Mouse (Mus musculus) cerebellum, postnatal 25 days (tissue): ENCODE measurements around the gene Tubgcp2.
A peak's percentile ranks its signal among the peaks of the same experiment; 100 is the strongest.

ENCODE experiments used
- DNase-seq, 2 experiments: peaks; one replicate each; pipeline ENCODE4 v3.0.0; 2021; ENCODE audit warnings: mixed read lengths in 2 of 2

The Tubgcp2 gene

DNA sequence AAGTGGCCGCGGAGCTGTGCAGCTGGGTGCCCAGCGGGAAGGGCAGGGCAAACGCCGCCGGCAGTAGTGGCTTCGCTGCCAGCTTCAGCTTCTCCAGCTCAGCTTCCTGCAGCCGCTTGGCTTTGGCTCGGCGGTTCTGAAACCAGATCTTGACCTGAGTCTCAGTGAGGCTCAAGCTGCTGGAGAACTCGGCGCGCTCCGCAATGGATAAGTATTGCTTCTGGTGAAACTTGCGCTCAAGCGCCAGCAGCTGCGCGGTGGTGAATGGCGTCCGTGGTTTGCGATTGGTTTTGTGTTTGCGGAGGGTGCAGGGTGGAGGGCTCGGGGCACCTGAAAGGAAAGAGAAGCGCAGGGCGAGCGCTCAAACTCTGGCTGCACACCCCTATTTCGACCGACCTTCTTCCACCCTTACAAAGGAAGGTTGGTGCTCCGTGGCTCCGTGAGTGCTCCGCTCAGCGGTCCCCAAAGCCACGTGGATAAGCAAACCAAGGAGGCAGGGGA, 11.4 kb upstream of the Tubgcp2 start:
- peak in 1 of 2 experiments; percentile 28 for DNase-seq

DNA sequence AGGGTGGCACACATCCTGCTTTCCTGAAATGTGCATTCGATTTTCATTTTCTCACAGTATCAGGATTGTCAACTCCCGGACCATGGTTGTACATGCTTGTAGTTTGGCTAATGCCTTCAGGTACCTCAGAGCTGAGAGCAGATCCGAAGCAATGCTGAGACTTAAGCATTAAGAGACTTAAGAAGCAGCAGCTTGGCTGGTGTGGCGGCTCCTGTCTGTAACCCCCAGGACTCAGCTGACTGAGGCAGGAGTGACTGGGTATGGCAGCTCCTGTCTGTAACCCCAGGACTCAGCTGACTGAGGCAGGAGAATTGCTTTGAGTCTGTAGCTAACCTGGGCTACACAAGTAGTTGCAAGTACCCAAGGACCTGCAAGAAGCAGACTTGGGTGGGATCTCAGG, 9.1 kb upstream of the Tubgcp2 start:
- DNase-seq: no peak

DNA sequence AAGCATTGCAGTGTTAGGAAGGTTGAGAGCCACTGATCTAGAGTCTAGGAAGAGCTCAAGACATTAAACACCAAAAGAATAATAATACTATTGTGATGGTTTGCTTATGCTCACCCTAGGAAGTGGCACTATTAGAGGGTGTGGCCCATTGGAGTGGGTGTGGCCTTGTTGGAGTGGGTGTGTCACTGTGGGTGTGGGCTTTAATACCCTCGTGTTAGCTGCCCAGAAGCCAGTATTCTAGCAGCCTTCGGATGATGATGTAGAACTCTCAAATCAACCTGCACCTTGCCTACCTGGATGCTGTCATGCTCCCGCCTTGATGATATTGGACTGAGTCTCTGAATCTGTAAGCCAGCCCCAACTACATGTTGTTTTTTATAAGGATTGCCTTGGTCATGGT, 6.3 kb upstream of the Tubgcp2 start:
- no peak for DNase-seq

DNA sequence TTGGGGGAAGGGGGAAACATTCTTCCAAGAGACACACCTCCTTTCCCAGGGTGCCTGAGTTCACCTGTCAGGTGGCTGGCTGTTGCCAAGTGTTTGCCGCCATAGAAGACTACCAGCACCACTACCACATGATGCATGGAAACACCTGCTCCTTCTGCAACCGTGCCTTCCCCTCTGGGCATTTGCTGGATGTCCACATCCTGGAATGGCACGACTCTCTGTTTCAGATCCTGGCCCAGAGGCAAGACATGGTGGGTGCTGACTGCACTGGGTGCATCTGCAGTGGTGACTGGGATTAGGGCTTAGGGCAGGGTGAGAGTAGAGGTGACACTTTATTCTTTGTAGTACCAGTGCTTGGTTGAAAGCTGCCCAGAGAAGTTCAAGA, 694 bp upstream of the Tubgcp2 start:
- no peak for DNase-seq

DNA sequence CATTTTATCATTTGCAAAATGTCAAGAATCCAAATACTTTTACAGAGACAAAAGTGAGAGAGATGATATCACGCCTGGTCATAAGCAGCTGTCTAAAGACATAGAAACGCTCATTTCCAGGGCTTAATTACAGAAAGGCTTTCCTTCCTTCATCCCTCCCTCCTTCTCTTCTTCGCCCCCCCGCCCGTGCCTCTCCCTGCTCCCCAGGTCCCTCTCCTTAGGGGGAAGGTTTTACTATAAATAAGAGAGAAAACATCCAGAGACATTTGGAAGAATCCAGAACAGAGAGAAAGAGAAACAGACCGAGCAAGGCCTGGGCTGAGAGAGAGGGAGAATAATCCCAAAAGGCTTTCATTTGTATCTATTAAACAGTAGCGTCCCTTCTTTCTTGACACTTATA, 1.0 kb downstream of the Tubgcp2 start:
- DNase-seq: no peak

DNA sequence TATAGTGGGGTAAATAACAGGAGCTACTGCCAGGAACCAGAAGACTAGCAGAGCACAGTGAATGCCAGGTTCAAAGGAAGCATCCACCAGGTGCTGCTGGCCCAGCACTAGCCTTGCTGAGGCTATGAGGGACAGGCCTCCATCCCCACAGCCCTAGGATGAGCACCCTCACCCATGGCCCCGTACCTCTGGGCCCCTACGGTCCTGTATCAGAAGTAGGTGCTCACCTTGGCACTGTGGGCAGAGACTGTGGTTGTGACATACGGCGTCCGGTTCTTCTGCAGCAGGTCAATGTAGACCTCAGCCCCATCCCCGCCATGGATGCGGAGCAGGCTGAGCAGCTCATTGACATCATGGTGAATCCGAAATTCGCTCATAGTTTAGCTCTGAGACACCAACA, 3.1 kb downstream of the Tubgcp2 start:
- no peak for DNase-seq

DNA sequence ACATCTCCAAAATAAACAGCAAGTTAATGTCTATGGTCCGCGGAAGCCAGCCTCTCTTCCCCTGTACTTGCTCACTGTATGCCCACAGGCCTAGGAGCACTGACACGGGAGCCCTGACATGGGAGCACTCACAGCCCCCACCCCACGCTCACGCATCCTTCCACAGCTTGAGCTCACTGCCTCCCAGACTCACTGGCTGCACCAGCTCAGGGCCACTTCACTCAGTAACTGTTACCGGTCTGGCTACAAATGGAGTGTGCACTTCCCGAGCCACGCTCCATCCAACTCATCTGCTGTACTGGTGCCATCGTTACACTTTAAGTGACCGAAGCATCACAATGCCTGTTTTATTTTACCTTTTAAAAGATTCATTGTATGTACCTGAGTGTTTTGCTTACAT, 4.1 kb downstream of the Tubgcp2 start:
- no peak for DNase-seq

DNA sequence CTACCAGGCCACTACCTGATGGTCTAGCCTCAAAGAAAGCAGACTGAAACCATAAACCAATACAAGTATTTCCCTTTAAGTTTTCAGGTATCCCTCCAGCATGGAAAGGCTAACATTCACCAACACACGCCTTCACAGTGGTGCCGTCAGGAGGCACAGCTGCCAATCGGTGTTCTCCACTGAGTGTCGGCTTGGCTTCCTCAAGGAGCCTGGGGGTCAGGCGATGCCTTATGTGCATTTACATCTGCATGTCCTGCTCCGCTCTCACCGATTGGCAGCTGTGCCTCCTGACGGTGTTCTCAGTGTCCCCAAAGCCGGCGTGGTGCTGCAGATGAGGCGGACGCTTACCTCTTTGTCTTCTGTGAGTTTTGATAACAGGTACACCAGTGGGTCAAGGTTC, 4.7 kb downstream of the Tubgcp2 start:
- no peak for DNase-seq

DNA sequence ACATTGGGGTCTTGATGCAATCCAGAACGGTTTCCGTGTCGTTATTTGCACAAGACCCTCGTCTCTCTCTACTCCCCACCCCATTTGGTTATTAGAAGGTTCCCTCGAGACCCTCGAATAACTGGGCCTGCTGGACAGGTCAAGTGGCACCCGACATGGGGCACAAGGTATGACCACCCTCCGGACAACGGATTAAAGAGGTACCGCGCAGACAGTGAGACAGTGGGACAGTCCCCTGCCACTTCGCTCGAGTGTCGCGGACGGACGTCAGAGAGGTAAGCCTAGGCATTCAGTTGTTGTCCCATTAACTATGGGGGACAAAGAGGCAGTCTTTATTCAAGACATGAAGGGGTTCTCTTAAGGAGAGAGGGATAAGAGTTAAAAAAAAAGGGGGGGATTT, 25.1 kb downstream of the Tubgcp2 start:
- no peak for DNase-seq

DNA sequence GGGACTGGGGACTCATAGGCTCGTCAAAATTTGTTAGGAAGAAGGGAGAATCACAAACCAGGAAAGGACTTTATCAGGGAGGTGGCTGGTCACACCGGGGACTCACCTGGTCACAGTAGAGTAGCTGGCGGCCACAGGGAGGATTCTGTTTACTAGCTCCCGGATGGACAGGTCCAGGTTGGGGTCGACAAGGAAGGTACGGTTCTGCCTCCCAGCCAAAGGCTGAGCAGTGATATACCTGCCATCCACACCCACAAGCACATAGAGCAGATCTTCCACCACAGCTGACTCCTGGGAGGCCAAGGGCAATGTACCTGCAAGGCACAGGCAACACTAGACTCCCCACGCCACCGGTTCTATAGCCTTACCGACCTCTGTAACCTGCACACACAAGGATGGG, 28.7 kb downstream of the Tubgcp2 start:
- peak in 1 of 2 experiments; percentile 1 for DNase-seq

DNA sequence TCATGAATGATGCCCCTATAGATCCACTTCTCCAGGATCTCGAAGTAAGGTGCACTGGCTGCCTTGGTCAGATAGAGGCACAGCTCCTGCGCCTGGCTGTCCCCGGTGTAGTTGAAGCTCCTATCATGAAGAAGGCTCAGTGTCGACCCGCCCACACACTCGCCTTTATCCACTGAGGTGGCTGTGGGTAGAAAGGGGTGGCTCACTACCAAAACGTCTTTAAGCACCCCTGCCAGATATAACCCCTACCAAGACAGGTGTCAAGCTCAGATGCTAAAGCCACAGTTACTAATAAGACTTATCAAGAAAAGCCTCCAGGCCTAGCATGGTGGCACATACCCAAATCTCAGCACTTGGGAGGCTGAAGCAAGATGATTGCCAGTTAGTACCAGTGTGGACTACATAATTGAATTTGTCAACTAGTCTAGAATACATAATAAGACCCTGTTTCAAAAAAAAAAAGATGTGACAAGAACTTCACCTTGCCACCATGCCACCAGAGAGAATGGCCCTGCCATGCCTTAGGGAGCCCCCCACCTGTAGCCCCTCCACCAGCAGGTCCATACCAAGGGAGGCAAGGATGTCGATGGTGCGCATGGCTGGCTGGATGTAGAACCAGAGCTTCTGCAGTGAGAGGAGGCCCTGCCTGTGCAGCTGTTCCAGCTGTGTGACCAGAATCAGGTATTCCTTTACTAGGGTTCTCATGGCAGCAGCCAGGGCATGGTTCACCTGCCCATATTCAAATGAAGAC, 29.4 kb downstream of the Tubgcp2 start:
- DNase-seq: peak in 1 of 2 experiments; percentile 2

DNA sequence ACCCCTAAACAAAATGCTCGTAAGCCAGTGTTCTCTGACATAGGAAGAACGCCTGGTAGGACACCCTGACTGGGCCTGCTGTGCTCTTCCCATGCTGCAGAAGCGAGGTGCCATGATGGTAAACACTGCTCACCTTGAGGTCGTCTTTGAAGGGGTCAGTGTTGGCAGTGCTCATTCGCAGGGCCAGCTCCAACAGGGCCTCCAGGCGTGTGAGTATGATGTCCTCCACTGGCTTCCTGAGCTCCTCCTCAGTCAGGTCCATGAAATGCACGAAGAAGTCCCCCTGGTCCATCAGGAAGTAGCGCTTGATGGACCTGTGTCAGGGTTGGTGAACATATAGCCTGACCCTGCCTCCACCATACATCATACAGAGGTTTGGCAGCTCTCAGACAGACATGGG, 31.8 kb downstream of the Tubgcp2 start:
- DNase-seq: no peak

DNA sequence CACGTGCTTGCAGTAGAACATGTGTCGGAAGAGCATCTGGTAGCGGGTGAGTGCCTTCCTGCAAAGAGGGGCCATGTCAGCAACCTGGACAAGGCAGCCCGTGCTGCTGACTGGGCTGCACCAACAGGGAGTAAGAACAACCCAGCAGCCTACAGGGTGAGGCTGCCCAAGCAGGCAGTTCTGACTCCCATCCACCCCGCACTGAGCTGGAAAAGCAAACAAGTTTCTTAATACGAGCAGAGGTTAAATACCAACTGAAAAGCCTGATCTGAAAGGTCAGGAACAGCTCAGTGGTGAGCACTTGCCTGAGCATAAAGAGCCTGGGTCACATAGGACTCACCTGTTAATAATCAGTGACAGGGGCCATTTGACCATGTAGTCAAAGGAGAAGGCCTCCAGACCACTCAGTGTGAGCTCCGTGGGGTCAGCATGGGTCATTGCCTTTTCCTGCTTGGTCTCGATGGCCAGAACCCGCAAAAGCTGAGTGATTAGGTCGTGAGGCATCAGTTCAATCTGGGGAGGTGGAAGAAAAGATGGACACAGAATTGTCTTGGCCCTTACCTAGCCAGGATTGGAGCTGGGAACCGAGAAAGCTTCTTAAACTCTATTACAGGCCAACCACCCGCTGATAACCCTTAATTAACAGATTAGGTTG, 35.3 kb downstream of the Tubgcp2 start:
- no peak for DNase-seq

DNA sequence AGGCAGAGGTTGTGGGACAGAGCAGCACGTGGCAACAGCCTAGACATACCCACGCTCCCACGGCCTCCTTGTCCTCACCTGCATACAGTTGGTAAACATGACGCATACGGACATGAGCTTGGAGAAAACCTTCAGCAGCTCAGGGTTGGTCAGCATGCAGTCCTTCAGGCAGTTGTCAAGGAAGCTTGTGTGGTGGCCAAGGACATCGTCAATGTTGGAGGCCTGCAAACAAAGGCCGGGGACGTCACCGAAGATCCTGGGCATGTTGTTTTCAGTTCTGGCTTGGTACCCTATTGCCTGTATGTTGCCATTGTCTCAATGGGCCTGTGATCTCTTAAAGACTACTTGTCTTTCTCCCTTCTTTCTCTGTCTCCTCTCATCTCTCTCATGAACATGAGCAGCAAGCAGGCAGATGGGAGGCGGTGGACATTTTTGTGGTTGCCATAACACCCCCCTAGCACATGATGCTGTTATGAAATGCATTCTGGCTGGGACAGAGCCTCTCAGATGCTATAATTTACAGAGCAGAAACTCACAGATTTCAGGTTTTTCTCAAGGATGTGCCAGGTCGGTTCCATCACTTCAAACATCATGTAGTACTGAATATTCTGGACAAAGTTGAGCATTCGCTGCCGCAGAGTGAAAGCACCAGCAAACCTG, 37.6 kb downstream of the Tubgcp2 start:
- DNase-seq: no peak

DNA sequence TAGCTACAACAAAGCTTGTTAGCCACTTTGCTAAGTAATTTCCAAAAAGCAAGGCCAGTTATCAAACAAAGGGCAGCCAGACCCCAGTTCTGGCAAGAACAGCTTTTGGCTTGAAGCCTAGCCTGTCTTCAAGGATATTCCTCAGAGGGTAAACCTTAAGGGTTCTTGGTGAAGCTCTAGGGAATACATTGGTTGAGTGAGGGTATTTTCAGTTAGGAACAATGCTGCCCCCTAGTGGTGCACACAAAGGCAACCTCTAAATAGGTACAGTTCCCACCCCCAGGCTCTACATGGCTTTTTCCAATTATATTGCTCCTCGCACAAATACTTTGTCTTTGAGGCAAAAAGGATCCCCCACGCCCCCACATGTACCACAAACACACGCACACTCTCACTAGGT, 41.8 kb downstream of the Tubgcp2 start:
- DNase-seq: peak; percentile 55 to 76

DNA sequence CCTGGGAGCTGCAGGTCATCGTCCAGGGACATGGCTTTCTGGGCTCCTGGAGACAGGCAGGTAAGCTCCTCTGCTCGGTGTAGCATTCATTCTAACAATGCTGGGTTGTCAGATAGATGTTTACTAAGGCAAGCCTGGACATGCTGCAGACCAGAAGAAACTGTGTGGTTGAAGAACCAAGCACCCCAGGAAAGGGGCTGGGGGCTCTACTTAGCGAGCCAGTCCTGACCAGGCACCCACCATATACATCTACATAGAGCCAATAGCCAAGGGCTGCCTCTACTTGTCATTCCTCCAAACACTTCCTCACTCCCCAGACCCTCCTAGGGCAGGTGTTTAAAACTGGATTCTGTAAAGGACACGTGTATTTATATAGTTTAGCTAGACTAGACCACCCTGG, 42.3 kb downstream of the Tubgcp2 start:
- DNase-seq: no peak

DNA sequence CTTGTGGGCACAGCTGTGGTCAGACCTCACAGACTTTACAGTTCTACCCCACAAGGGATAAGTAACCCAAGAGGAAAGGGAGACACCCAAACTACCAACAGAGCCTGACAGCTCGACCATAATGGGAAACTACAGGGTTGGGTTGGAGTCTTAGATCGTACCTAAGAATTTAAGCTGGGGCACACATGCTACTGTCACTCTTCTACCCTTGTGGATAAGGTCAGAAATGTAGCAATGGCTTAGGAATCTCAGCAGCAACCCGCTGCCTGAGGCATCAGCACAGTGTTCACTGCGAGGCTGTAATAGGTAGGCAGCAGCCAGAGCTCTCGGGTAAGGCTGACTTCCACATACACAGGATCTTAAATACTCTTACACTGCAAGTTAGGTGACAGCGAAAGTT, 42.9 kb downstream of the Tubgcp2 start:
- DNase-seq: no peak

DNA sequence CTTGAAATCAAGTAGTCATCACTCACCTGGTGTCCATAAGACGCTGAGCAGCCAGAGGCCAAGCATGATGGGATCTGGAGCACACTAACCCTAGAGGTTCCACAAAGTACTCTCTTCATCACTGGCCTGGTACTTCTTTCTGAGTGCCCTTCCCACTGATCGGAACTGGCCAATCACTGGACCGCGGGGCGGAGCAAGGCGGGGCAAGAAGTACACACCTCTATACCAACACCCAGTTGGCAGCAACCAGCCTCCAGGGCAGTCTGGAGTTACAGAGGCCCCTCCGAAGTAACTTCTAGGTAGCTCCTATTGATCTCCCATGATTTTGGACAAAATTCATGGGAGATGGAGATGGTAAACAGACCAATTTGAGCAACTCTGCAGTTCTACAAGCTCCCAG, 44.1 kb downstream of the Tubgcp2 start, which contains the start of gene Adam8:
Gene Adam8, minus strand, starts transcription at position 157 of the 400 bp plus-strand sequence.
- DNase-seq: no peak

DNA sequence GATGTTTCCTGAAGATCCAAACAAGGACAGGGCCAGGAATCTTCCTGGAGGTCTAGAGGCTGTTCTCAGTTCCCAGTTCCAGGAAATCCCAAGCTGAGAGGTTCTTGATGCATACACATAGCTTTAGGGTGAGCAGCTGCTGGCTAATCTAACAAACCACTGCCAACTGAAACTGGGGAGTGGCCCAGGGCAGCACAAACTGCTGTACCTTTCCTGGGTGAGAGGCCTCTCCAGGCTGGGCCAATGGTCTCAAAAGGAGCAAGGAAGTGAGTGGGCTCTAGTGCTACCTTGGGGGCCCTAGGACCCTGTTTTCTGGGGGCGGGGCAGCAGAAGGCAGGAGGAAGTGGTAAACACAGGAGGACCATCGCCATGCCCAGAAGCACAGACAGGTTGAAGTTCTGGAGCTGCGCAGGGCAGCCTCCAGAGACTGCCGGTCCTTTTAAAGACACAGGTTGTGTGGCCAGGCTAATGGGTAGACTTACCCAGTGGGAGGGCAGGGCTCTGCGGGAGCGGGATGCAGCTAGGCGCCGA, 45.5 kb downstream of the Tubgcp2 start:
- no peak for DNase-seq

DNA sequence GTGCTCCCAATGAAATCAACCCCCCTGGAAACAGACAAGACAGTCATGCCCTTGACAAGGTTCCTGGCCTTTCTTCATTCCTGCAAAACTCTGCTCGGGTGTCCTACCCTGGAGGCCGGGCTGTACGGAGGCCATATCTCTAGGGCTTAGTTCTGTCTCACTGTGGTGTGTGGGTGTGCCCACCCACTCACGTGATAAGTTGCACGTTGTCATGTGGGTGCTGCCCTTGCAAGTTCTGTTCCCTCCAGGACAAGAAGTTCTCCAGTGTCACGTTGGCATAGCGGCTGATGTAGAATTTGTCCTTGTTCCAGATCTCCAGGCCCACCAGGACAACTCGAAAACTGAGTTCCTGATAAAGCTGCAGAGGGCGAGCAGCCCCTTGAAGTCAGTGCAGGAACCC, 48.2 kb downstream of the Tubgcp2 start:
- DNase-seq: no peak

DNA sequence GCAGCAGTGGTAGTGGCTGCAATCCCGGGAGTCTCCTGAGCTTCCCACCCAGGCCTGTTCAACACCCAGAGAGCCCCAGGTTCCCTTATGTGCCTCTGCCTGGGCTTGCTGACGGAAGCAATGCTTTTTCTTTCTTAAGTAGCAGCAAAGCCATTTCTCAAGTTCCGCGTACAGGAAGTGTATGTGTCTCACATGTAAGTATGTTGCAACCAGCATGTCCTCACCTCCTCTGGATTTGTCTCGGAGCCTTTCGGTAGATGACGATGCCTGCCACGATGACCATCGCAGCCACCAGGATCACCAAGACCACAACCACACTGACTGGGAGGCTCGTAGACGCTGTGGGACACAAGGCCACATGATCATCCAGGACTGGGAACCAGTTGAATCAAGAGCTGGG, 52.0 kb downstream of the Tubgcp2 start:
- DNase-seq: no peak

DNA sequence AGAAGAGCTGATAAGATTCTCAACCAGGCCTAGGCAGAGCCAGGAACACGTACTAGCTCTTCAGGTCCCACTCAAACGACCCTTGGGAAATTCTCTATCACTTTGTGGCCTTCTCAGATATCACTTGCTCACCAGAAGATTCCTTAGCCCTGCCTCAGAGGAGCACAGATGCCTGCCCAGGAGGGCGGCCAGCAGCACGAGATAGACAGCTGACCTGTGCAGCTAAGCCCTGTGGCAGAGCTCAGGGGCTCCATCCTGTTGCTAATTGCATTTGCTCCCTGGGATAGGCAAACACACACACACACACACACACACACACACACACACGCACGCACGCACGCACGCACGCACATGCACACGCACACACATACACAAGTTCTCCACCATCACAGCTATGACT, 54.4 kb downstream of the Tubgcp2 start:
- no peak for DNase-seq

DNA sequence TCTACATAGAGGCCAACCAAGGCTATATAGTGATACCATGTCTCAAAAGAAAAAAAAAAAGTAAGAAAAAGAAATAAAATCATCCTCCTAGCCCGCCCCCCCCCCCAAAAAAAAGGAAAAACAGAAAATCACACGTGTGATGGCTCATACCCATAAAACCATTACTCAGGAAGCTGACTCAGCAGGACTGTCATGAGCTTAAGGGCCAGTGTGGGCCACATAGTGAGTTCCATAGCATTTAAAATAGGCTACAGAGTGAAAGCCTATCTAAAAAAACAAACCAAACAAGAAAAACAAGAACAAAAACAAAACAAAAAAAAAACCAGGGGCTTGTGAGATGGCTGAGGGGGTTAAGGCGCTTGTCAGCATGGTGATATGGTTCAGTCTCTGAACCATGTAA, 55.7 kb downstream of the Tubgcp2 start:
- DNase-seq: no peak
